Mouse (Mus musculus) yolk sac, embryonic 10.5 days (tissue): ENCODE data around the gene 6820408C15Rik.
"Not testable (repeated sequence)": the region's sequence is repeated elsewhere in the genome, so short reads cannot be mapped to it uniquely, and the experiment has no call there.

Source experiments
- DNase-seq: peaks from one replicate; pipeline ENCODE4 v3.0.0-alpha.2; 2017; ENCODE audit warnings: low spot score

The 6820408C15Rik gene

GRCm38 (mm10) chr2:152411471-152411870 lies 3.9 kb upstream of the 6820408C15Rik start:
- peak; percentile 51 for DNase-seq

- DNase-seq: peak; percentile 75
Measured at GRCm38 (mm10) chr2:152412526-152413157, 2.7 kb upstream of the 6820408C15Rik start.

- no peak for DNase-seq
Measured at GRCm38 (mm10) chr2:152413158-152413764, 2.1 kb upstream of the 6820408C15Rik start.

- peak; percentile 64 for DNase-seq
Measured at GRCm38 (mm10) chr2:152413765-152414584, 1.4 kb upstream of the 6820408C15Rik start.

- peak; percentile 93 for DNase-seq
Measured at GRCm38 (mm10) chr2:152414591-152415165, 709 bp upstream of the 6820408C15Rik start, which contains the start of gene Zcchc3. Gene Zcchc3 (minus strand): TSS chr2:152415027.

GRCm38 (mm10) chr2:152415786-152416185 lies 399 bp downstream of the 6820408C15Rik start:
- DNase-seq: no peak

GRCm38 (mm10) chr2:152427493-152427892 lies 12.1 kb downstream of the 6820408C15Rik start:
- peak; percentile 37 for DNase-seq

GRCm38 (mm10) chr2:152428481-152428880 lies 13.1 kb downstream of the 6820408C15Rik start:
- not testable (repeated sequence) for DNase-seq

GRCm38 (mm10) chr2:152436405-152436901 lies 21.1 kb downstream of the 6820408C15Rik start:
- no peak for DNase-seq

- DNase-seq: peak; percentile 71
Measured at GRCm38 (mm10) chr2:152436983-152437860, 21.8 kb downstream of the 6820408C15Rik start.

- no peak for DNase-seq
Measured at GRCm38 (mm10) chr2:152438963-152439362, 23.6 kb downstream of the 6820408C15Rik start.

GRCm38 (mm10) chr2:152439833-152440232 lies 24.4 kb downstream of the 6820408C15Rik start:
- no peak for DNase-seq

GRCm38 (mm10) chr2:152442322-152442721 lies 26.9 kb downstream of the 6820408C15Rik start:
- no peak for DNase-seq

GRCm38 (mm10) chr2:152443281-152443680 lies 27.9 kb downstream of the 6820408C15Rik start:
- no peak for DNase-seq

- no peak for DNase-seq
Measured at GRCm38 (mm10) chr2:152446642-152447041, 31.3 kb downstream of the 6820408C15Rik start.

- no peak for DNase-seq
Measured at GRCm38 (mm10) chr2:152447461-152447860, 32.1 kb downstream of the 6820408C15Rik start.

- DNase-seq: peak; percentile 18
Measured at GRCm38 (mm10) chr2:152450241-152450640, 34.9 kb downstream of the 6820408C15Rik start.

GRCm38 (mm10) chr2:152452101-152452781 lies 36.9 kb downstream of the 6820408C15Rik start:
- no peak for DNase-seq

GRCm38 (mm10) chr2:152459241-152459640 lies 43.9 kb downstream of the 6820408C15Rik start:
- no peak for DNase-seq

- no peak for DNase-seq
Measured at GRCm38 (mm10) chr2:152464570-152465150, 49.3 kb downstream of the 6820408C15Rik start, which contains the start of gene Defb23. Gene Defb23 (minus strand): TSS chr2:152464620.
